Mouse (Mus musculus): ENCODE measurements around the gene Ap1g2.

The Ap1g2 gene

GRCm38 (mm10) chr14:55113975-55114645, 7.7 kb upstream of the Ap1g2 start:
- in situ Hi-C loops (cut with MboI, MseI), result no loop called here

- in situ Hi-C loops (cut with MboI, MseI), result no loop called here
These were observed 7.1 kb upstream of the Ap1g2 start for GRCm38 (mm10) chr14:55113351-55113974.

DNA sequence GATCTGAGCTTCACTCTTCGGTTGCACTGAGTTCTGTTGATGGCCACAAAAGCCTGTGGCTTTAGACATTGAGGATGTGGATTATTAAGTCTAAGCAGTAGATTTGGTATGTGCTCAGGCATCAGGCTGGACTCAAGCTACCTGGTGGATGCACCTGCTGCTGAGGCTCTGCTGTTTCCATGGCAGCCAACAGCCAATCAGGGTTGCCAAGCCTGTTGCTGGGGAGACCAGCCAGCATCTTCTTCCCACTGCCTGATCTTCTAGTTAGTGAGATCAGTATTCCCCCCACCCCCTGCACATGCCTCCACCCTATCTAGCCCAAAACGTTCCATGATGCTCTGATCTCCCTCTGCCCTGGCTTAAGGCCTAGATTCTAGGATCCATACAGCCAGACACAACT, 5.3 kb upstream of the Ap1g2 start:
- in situ Hi-C loops (cut with MboI, MseI), result no loop called here

- in situ Hi-C loops (cut with MboI, MseI), result no loop called here
These were observed 3.7 kb upstream of the Ap1g2 start for GRCm38 (mm10) chr14:55110076-55110475.

DNA sequence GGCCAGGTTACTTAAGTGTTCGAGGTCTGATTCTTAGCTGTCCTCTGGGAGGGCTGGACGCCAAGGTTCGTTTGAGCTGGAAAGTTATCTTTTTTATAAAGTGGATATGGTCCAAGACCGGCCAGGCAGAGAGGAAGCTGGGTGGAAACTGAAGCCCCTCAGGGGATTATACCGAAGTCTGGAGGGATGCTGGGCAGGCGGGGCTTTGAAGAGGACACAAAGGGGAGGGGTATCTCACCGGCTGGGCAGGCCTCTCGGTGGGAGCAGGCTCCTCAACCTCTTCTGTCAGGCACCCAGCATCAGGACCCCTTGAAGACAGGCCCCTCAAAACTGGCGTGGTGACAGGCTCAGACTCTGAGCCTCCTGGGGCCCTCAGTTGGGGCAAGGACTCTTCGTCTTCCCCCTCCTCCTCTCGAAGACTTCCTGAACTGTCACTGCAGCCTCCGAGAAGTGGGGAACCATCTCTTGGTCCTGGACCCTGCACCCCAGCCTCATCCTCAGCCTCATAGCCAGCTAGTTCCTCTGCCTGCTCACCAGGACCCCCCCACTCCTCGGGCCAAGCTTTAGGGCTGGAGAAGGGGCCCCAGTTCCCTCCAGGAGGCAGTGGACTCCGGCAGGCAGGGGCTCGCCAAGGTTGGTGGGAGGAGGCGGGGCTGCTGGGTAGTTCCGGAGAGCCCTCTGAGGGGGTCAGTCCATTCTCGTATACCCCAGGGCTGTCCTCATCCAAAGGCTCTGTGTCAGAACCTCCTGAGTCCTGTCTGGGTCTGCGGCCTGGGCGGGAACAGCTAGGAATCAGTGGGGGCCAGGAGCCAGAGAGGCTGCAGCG, 2.9 kb upstream of the Ap1g2 start:
- in situ Hi-C loops (cut with MboI, MseI), result no loop called here

DNA sequence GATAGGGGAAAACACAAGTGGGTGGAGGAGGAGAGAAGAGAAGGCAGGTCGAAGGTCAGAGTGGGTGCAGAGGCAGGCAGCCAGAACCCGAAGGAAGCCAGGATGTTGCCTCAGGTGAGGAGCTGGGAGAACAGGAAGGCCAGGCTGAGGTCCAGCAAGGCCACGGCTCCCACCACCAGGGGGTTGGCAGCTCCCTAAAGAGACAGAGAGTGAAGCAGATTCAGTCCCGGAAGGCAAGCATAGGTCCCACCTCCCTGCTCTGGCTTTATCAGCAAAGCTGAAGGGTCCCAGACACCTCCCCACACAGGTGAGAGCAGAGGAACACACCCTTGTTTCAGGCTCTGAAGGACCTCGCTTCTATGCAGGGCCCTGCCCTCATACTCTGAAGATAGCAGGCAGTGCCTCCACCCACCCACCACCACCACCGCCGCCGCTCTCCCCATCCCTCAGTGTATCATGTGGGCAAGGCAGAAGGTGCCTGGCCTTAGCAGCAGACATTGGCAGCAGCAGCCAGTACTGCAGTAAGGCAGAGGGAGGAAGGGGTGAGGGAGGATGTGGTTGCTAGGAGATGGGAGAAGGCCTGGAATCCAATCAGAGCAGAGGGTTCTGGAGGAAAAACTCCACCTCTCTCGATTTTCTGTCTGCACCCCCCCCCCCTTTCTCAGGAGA, 1.9 kb upstream of the Ap1g2 start:
- in situ Hi-C loops (cut with MboI, MseI), result no loop called here

DNA sequence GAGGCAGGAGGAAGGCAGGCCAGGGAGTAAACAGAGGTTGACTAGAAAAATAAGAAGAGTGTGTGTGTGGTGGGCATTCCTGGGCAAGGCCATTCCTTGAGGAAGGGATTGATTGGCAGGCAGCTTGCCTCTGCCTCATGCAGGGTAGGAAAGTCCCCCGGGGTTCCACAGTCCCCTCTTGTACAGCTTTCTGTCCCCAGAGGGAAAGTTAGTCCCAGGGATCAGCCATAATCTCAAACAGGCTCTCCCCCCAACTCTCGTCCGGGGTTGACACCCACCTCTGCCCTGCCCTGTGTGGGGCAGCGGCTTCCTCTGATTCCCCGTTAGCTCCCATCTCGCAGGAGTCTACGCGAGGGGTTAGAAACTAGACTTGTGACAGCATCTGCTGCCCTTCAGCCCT, 597 bp upstream of the Ap1g2 start:
- in situ Hi-C loops (cut with MboI, MseI), result no loop called here

GRCm38 (mm10) chr14:55105386-55105785, 1.0 kb downstream of the Ap1g2 start:
- in situ Hi-C loops (cut with MboI, MseI), result no loop called here

DNA sequence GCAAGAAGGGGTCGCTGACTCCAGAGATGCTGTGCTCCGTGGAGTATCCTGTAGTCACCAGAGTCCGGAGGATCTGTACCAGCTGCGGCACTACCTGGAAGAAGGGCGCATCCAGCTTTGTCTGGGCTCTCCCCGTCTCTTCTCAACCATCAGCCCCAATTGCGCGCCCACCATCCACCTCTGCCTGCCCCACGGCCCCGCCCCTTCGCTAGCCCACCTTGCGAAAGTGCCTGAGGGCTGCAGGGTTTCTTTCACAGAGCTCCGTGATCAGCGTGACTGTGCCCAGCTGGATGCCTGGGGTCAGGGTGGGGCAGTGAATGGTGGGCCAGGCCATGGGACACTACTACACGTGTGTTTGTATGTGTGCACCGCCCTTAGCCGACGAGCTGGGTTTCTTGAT, 2.0 kb downstream of the Ap1g2 start:
- in situ Hi-C loops (cut with MboI, MseI), result no loop called here

GRCm38 (mm10) chr14:55102253-55102785, 4.1 kb downstream of the Ap1g2 start:
- in situ Hi-C loops (cut with MboI, MseI), result no loop called here

- in situ Hi-C loops (cut with MboI, MseI), result no loop called here
These were observed 4.8 kb downstream of the Ap1g2 start for GRCm38 (mm10) chr14:55101592-55101991.

- in situ Hi-C loops (cut with MboI, MseI), result no loop called here
These were observed 8.3 kb downstream of the Ap1g2 start for GRCm38 (mm10) chr14:55098067-55098466.

- in situ Hi-C loops (cut with MboI, MseI), result no loop called here
These were observed 8.7 kb downstream of the Ap1g2 start for GRCm38 (mm10) chr14:55097646-55098045.

DNA sequence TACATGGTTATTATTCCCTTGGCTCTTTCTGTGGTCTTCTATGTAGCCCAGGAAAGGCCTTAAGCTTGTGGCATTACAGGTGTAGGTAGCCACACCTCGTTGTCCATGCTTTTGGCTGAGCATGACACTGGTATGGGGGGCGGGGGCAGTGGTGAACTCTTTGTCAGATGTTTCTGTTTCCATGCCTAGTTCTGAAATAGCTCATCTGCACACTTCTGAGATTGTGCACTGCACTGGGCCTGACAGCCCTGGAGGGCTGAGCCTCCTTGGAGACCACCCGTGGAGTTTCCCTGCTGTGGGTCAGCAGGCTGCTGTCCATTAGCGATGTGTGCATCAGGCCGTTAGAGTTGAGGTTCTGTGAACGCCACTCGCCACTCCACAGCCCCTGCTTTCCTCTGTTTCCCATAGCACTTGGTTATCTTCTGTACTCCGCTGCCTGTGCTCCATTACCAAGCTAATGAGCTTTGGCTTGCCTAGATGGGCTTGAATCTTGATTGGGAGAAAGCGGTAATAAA, 9.8 kb downstream of the Ap1g2 start:
- in situ Hi-C loops (cut with MboI, MseI), result no loop called here

DNA sequence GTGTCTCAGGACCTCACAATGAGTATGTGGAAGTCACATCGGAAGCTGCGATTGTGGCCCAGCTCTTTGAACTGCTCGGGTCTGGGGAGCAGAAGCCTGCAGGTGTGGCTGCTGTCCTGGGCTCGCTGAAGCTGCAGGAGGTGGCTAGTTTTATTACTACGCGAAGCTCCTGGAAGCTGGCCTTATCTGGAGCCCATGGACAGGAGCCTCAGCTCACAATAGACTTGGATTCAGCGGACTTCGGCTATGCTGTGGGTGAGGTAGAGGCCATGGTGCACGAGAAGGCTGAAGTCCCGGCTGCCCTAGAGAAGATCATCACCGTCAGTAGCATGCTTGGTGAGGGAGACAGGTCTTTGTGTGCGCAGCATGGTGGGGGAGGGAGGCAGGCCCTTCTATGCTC, 10.7 kb downstream of the Ap1g2 start:
- in situ Hi-C loops (cut with MboI, MseI), result no loop called here

DNA sequence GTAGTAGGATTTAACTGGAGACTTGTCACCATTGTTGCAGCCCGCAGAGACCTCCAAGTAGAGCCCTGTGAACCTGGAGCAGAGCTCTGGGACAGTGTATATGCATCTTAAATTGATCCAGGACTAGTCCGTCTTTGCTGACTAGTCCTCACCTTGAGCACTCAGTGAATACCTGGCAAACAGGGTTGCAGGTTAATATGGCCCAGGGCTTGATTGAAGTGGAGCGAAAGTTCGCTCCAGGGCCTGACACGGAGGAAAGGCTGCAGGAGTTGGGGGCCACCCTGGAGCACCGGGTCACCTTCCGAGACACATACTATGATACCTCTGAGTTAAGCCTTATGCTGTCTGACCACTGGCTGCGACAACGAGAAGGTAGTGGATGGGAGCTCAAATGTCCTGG, 11.1 kb downstream of the Ap1g2 start:
- in situ Hi-C loops (cut with MboI, MseI), result no loop called here

DNA sequence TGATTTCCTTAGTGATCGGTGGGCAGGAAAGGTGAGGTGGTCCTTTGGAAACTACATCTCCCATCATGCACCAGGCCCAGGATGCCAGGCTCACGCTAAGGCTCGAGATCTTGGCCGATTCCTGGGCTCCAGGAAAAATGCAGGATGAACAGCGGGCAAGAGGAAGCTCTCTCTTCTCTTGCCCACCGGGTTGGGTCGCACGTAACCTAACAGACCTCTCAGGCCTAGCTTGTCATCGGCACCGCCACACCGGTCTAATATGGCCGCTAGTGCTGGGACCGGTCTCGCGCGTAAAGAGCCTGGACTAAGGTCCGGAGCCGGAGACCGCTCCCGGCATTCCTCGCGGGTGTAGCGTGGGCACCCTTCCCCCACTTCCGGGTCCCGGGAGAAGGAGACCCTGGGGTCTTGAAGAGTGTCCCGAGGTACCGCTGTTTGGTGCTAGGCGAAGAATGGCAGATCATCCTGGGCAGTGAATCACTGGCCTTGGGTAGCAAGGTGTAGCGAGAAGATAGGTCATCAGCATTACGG, 11.6 kb downstream of the Ap1g2 start, which contains the start of gene Thtpa:
Thtpa (plus strand) TSS at position 81 of the 528 bp plus-strand sequence.
- in situ Hi-C loops (cut with MboI, MseI), result no loop called here

DNA sequence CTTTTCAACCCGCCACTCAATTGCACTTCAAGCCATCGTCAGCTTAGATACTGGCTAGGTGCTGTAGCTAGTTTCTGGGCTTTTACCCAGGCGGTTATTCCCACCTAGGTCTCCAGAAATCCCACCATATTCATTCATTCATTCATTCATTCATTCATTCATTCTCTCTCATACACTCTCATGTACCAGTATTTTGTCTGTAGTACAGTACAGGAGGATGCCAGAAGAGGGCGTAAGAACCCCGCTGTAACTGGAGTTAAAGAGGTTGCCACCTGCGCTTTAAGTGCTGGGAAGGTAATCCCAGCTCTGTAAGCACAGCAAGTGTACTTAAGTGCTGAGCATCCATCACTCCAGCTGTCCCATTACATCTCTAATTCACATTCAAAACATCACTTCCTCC, 12.5 kb downstream of the Ap1g2 start:
- in situ Hi-C loops (cut with MboI, MseI), result no loop called here

DNA sequence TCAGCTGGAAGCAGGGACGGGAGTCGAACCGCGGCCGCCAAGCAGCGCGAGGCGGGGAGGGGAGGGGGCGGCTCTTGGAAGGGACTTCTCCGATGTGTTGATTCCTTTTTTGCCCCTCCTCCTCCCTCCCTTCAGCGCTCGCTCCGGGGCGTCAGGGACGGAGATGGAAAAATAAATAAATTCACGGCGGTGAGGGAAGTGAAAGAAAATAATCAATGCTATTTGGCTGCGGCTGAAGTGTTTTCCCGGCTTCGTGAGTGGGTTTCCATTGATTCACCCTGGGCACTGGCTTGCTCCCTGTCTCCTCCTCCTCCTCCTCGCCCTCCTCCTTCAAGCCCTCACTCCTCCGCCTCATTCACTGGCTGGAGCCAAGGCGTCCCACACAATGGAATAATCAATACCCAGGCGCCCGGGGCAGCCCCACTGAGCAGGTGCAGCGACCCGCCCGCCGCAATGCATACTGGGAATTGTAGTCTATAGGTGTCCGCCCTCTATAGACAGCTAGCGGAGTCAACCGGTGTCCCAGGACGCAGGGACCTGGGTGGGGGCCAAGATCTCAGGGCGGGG, 14.3 kb downstream of the Ap1g2 start, which contains the start of gene Zfhx2:
Zfhx2 (minus strand) TSS at position 314 of the 567 bp plus-strand sequence.
- in situ Hi-C loops (cut with MboI, MseI), result no loop called here

DNA sequence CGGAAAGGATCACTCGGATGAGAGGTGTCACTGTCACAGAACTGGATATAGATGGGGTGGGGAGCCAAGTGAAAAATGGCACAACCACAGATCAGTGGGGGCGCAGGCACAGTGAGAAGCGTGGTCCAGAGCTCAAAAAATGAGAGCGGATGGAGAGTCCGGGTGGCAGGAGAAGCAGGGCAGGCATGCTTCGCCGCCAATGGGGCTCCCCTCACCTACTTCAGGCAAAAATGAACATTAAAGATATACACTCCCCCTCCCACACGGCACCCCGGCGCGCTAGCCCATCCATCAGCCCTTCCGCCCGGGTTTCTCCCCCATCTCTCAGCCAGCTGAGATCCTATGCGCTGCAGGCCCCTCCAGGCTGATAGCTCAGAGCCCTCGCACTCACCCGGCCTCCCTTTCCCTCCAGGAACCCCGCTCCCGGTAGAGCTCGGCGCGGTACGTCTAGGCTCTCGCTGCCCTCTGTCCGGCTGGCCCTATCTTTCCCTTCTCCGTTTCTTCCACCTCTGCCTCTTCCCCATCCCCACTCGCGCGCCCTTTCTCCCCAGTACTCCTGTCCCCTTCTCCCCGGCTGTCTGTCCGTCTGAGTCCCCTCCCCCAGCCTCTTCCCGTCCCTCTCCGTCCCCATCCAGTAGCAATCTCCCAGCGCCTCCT, 15.1 kb downstream of the Ap1g2 start:
- in situ Hi-C loops (cut with MboI, MseI), result no loop called here
